Mouse (Mus musculus): ENCODE data around the gene Sgpp2.
A peak's percentile ranks its signal among the peaks of the same experiment; 100 is the strongest.

The Sgpp2 gene

GRCm38 (mm10) chr1:78310021-78310752 is at the start of gene Sgpp2:
Gene Sgpp2, plus strand, starts transcription at chr1:78310345.
- DNase-seq = peak; percentile 19

DNA sequence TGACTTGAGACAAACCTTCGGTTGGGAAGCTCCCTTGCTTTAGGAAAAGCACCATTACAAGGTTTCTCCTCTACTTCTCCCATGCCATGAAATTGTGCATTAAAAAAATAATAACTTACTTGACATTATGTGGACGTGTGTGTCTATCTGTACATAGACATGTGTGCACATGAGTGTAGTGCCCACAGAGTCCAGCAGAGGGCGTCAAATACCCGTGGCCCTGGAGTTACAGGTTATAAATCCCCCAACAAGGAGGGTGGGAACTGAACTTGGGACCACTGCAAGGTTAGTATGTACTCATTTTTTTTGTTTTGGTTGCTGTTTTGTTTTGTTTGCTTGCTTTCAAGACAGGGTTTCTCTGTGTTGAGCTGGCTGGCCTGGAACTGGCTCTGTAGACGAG is 42.6 kb upstream of the Sgpp2 start:
- DNase-seq = no peak

DNA sequence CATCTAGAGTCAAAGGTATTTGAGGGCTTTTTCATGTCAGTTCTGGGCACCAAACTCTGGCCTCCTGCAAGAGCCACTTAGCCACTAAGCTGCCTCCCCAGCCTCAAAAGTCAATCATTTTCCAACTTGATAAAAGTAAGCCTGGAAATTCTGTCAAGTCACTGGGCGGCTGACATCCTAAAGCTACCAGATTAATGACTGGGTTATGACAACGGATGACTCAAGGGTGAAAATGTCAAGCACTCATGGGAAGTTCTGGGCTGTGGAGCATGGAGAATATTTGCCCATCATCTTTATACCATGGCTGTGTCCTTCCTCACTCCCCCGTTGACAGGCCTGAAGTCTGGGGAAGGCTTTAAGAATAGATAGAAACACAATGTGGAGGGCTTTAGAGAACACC is 37.2 kb upstream of the Sgpp2 start:
- no peak for DNase-seq

GRCm38 (mm10) chr1:78279128-78279527 is 31.0 kb upstream of the Sgpp2 start:
- no peak for DNase-seq

DNA sequence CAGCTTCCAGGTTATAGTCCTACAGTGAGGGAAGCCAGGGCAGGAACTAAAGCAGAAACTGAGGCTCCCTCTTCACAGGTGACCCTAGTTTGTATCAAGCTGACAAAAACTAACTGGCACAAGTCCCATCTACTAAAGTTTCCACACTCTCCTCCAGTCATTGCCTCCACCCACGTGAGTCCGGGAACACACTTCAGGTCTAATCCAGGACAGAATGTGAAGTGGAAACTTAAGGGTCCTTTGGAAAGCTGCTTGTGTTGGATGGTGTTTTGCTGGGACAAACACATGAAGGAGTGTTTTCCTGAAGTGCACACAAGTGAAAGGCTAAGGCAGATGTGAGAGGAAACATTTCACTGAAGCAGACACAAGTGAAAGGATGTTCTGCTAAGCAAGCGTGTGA is 17.7 kb upstream of the Sgpp2 start:
- no peak for DNase-seq

GRCm38 (mm10) chr1:78299670-78300225 is 10.4 kb upstream of the Sgpp2 start:
- no peak for DNase-seq

- no peak for DNase-seq
Measured at GRCm38 (mm10) chr1:78308688-78309087, 1.5 kb upstream of the Sgpp2 start.

DNA sequence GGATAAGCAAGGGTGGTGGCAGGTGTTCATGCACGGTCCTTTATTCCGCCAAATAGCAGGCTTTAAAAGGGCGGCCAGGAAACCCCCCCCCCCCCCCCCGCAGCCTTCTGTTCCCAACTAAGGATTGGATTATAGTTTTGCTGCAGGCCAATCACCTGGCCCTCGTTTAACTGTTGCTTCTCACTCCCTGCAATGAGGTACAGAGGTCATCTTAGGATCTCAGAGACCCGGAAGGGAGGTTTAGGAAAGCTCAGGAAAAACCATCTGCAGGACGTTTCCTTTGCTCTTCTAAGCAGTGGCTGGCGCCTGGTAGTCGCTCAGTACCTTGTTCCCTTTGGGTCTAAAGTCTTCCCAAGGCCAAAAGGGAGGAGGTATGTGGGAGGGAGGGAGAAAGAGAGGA is 865 bp upstream of the Sgpp2 start:
- no peak for DNase-seq

DNA sequence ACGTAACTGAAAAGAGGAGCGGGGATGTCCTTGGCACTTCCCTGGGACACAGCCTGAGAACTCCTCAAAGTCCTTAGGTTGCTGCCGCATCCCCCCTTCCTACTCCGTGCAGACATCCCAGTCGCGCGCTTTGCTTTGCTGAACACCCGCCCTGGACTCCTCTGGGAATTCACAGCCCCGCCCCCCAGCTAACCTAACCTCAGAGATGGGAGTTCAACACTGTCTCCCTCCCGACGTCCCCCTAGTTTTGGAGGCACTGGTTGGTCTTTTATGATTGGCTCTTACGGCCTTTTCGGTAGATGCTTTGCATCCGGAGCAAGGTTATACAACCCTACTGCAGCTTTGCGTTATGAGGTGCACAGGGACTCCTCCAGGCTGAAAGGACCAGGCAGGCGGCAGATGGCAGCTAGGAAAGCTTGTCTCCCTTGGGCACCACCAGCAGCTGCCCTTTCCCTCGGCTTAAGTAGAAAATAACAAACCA is 756 bp downstream of the Sgpp2 start:
- DNase-seq = peak; percentile 26

GRCm38 (mm10) chr1:78311482-78311881 is 1.3 kb downstream of the Sgpp2 start:
- no peak for DNase-seq

- DNase-seq = no peak
Measured at GRCm38 (mm10) chr1:78312917-78313316, 2.8 kb downstream of the Sgpp2 start.

GRCm38 (mm10) chr1:78313961-78314360 is 3.8 kb downstream of the Sgpp2 start:
- DNase-seq = no peak

DNA sequence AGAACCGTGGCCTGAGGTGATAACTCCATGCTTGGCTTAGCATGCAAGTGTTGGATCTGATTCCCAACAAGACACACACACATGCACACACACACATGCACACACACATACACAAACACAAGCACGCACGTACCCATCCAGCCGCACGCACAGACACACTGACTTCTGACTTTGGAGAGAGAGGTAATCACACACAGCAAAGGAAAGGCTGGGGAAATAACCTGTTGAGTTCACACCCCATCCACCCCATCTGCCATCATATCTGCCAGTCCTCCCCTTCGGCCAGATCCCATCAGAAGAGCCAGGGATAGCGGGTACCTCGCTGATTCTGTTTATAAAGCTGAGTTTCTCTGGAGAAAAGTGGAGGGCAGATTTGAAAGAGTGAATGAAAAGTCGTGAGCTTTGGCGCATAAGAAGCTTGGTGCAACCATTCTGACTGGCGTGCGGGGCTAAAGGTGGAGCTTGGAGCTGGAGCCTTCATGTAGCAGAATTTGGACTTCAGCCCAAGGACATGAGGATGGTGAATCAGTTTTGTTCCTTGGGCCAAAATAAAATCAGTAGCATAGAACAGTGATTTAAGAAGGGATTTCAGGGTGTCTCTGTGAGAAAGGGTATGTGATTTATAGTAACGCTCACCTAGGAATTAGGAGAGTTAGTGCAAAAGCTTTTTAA is 8.1 kb downstream of the Sgpp2 start:
- DNase-seq = no peak

DNA sequence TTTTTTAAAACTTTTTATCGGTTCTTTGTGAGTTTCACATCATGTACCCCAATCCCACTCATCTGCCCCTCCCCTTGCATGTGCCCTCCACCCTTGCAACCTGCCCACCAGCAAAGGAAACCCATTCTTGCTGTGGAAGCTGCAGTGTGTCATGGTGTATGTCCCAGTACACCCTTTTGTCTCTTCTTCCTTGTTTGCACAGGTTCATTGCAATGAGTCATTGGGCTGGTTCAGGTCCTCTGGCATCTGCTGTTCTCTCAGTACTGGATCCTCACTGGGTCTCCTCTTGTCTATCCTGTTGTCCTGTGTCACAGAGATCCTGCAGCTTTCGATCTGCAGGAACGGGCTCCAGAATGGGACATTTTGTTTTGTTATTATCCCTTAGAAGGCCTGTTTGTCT is 10.1 kb downstream of the Sgpp2 start:
- no peak for DNase-seq

DNA sequence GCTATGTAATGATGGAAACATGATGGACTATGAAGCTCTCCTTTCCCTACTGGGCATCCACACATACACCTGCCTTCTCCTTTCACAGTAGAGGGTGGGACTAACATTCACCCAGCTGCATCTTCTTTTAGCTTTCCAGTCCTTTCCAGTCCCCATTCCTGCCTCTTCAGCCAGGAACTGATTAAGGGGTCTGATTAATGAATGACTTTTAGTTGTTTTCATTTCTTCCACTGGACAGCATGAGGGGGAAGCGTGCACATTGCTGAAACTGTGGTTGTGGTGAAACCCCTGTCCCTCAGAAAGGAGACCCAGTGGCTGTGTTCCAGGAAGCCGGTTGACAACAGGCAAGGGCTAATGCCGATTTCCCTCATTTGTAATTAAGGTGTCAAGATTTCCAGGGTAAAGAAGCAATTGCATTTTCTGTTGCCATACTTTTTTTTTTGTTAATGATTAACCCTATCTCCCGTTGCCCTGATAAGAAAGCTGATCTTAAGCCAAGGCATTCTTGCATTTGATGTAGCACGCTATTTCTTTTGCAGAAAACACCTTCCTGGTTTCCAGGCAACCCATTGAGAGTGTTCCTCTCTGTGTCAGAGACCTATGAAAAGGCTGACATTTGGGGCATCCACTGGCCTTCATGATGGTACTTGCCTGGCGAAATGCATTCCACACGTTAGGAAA is 12.1 kb downstream of the Sgpp2 start:
- no peak for DNase-seq

- no peak for DNase-seq
Measured at GRCm38 (mm10) chr1:78322844-78323243, 12.7 kb downstream of the Sgpp2 start.

DNA sequence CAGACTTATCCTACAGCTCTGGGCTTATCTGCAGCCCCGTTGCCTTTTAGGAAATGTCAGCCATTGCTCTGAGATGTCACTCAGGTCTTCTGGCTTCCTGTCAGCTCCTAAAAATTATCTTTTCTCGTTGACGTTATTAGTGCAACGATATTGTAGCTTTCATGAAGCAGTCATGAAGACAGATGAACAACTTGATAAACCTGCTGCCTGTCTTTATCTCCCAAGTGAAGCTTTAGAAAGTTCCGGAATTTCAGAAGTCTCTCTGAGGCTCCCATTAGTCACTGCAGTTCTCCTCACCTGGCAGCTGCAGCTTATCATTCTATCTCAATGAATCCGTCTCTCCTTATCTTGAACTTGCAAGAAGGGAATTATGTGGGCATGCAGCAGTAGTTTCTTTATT is 13.9 kb downstream of the Sgpp2 start:
- DNase-seq = no peak

GRCm38 (mm10) chr1:78325851-78326250 is 15.7 kb downstream of the Sgpp2 start:
- DNase-seq = no peak

DNA sequence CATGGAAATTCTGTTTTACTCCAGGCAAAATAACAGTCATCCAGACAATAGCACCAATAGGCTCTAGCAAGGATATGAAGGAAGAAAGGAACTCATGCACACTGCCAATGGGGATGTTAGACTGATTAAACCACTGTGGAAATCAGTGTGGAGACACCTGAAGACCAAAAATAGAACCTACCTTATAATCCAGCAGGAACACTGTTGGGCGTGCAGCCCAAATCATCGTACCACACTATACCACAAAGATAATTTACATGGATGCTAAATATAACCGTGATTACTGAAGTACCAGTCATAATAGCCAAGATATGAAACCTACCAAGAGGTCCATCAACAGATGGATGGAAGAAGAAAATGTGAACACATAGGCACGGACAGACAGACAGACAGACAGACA is 18.5 kb downstream of the Sgpp2 start:
- DNase-seq = no peak

DNA sequence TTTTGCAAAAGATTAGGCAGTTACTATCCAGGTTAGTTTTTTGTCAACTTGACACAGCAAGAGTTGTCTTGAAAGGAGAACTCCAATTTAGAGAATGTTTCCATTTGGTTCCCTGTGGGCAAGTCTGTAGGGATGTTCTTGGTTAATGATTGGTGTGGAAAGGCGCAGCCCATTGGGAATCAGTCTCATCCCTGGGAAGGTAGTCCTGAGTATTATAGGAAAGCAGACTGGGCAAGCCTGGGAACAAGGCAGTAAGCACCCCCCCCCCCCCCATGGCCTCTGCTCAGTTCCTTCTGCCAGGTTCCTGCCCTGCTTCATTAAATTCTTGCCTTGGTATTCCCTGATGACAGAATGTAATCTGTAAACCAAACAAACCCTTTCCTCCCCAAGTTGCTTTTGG is 19.7 kb downstream of the Sgpp2 start:
- DNase-seq = no peak

- DNase-seq = no peak
Measured at GRCm38 (mm10) chr1:78330620-78331158, 20.5 kb downstream of the Sgpp2 start.

GRCm38 (mm10) chr1:78337726-78338125 is 27.6 kb downstream of the Sgpp2 start:
- no peak for DNase-seq

DNA sequence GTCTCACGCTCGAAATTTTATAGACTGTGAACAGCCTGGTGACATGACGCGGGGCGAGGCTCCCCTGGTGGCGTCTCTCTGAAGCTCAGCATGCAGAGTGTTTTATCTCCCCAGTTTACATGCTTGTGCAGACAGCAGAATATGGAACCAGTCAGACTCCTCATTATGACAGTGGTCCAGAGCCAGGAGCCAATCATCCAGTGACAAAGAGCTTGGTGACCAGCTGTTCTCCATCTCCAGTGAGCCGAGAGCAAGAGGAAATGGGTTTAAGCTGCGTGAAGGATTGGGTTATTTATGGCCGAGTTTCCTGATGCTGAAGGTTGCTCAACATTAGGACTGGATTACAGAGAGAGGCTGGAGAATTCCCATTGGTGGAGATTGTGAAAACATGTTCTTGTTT is 28.1 kb downstream of the Sgpp2 start:
- DNase-seq = peak; percentile 8

Measured in right cerebral cortex, postnatal 14 days (tissue).